Mouse (Mus musculus): ENCODE data around the gene Ada.

DNA sequence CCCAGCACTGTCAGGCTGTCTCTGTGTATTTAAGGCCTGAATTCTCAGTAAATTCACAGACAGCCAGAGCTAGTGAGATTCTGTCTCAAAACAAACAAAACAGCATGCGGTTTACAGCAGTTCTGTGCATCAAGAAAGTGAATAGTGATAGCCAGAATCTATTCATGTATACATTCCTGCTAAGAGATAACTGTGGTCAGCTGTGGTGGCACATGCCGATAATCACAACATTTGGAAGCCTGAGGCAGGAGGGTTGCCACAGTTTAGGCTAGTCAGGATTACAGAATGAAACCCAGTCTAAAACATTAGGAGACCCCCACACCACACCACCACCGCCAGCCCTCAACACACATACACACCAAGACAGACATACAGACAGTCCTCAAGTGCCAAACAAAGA, 60.3 kb downstream of the Ada start:
- no peak for TF ChIP-seq CTCF (IDR thresholded peaks at IDR 0.05; ENCODE audit: extremely low read depth, insufficient read length, insufficient replicate concordance, low read depth, low read length)
- no peak for TF ChIP-seq POLR2A (IDR thresholded peaks at IDR 0.05; ENCODE audit: low read depth, low read length)
